ENCODE assay signal across 28 mouse cellular contexts in the genomic region with DNA sequence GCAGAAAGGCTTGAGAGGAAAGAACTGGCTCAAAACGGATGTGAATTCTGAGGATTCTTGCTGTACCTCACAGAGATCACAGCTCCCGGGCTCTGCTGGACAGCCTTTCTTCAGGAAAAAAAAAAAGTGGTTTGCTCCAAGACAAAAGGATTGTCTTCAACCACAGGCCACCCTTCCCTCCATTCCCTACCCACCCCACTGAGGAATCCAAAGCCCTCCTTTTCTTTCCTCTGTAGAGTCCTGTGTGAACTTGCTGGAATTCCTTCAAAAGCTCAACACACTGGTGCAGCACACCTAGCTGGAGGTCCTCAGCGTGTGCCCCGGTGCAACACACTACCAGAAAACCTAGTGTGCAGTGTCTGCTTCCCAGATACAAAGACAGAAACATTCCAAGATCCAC. TPM values are rescaled to one million over a fixed set of nuclear protein-coding genes. Genes with fewer than 3 reads are reported as not detected.
DNase-seq lines count a peak whose midpoint lies in the region; ATAC-seq lines count a peak whose summit lies in the region.
"Had no signal": no experiment of that assay in that cellular context is flagged by ENCODE, and none has a peak within 500 bp of the region (broad histone marks: within the 10 kb centered on the region; RNA-seq: fewer than 3 reads in every experiment).

No protein-coding gene starts in this region.

- H3K36me3 ChIP-seq in heart, embryonic 12.5 days: peaks cover 31% of the 10 kb centered on the region
- H3K36me3 ChIP-seq in lung, embryonic 15.5 days: peaks cover 31% of the 10 kb centered on the region
- 0 out of 2 replicates have a peak, but pooled peaks cover 9% of the 10 kb centered on the region for H3K36me3 ChIP-seq in stomach, embryonic 16.5 days (ENCODE audit: control insufficient read depth, insufficient read depth, low read length)
- H3K36me3 ChIP-seq in kidney, embryonic 14.5 days (ENCODE audit: control insufficient read depth, insufficient read depth, low read length): peaks cover 33% of the 10 kb centered on the region

- no peaks in the 10 kb centered on the region for H3K9me3 ChIP-seq in heart, embryonic 12.5 days (replicated peaks)
- H3K9me3 ChIP-seq in lung, embryonic 15.5 days: no peaks in the 10 kb centered on the region
- H3K9me3 ChIP-seq in stomach, embryonic 16.5 days (replicated peaks; ENCODE audit: control insufficient read depth, low read length): no peaks in the 10 kb centered on the region
- no peaks in the 10 kb centered on the region for H3K9me3 ChIP-seq in kidney, embryonic 14.5 days (ENCODE audit: control insufficient read depth, low read length)
- H3K9me3 ChIP-seq: forebrain, embryonic 15.5 days; intestine, embryonic 15.5 days; liver, embryonic 12.5 days; neural tube, embryonic 12.5 days had no signal

- no peak overlapping the region for H3K4me2 ChIP-seq in heart, embryonic 12.5 days
- no peak overlapping the region for H3K4me2 ChIP-seq in lung, embryonic 15.5 days
- H3K4me2 ChIP-seq in stomach, embryonic 16.5 days (ENCODE audit: low read depth, low read length): no peak overlapping the region
- H3K4me2 ChIP-seq in kidney, embryonic 14.5 days (replicated peaks; ENCODE audit: low read depth, low read length): no peak overlapping the region
- H3K4me2 ChIP-seq: forebrain, embryonic 15.5 days; intestine, embryonic 15.5 days; liver, embryonic 12.5 days; midbrain, embryonic 11.5 days; neural tube, embryonic 12.5 days had no signal

- no peaks in the 10 kb centered on the region for H3K27me3 ChIP-seq in heart, embryonic 12.5 days (replicated peaks)
- no peaks in the 10 kb centered on the region for H3K27me3 ChIP-seq in lung, embryonic 15.5 days
- no peaks in the 10 kb centered on the region for H3K27me3 ChIP-seq in stomach, embryonic 16.5 days (ENCODE audit: control insufficient read depth, insufficient read depth, low read length)
- H3K27me3 ChIP-seq in kidney, embryonic 14.5 days (ENCODE audit: control insufficient read depth, insufficient read depth, low read length): no peaks in the 10 kb centered on the region
- H3K27me3 ChIP-seq: forebrain, embryonic 15.5 days; intestine, embryonic 15.5 days; liver, embryonic 12.5 days; neural tube, embryonic 12.5 days had no signal

- 71% methylated on average over 4 of the region's 4 CpGs for WGBS in heart, embryonic 12.5 days
- WGBS in lung, embryonic 15.5 days: 64% methylated on average over 4 of the region's 4 CpGs
- 68% methylated on average over 4 of the region's 4 CpGs for WGBS in stomach, embryonic 16.5 days
- 90% methylated on average over 4 of the region's 4 CpGs for WGBS in kidney, embryonic 14.5 days

- no peak overlapping the region for H3K9ac ChIP-seq in heart, embryonic 12.5 days
- no peak overlapping the region for H3K9ac ChIP-seq in lung, embryonic 15.5 days
- no peak overlapping the region for H3K9ac ChIP-seq in stomach, embryonic 16.5 days (ENCODE audit: low read length)
- H3K9ac ChIP-seq in kidney, embryonic 14.5 days (ENCODE audit: low read depth, low read length): no peak overlapping the region
- H3K9ac ChIP-seq: forebrain, embryonic 15.5 days; intestine, embryonic 15.5 days; liver, embryonic 12.5 days; liver, postnatal 0 days; neural tube, embryonic 12.5 days had no signal

- peaks cover 22% of the 10 kb centered on the region for H3K4me1 ChIP-seq in heart, embryonic 12.5 days (replicated peaks)
- peaks cover 8% of the 10 kb centered on the region for H3K4me1 ChIP-seq in lung, embryonic 15.5 days
- 0 out of 2 replicates have a peak, but pooled peaks cover 2% of the 10 kb centered on the region for H3K4me1 ChIP-seq in stomach, embryonic 16.5 days (ENCODE audit: control insufficient read depth, insufficient read depth, low read length)
- H3K4me1 ChIP-seq in kidney, embryonic 14.5 days (ENCODE audit: control insufficient read depth, insufficient read depth, low read length): no peaks in the 10 kb centered on the region
- H3K4me1 ChIP-seq: forebrain, embryonic 15.5 days; intestine, embryonic 15.5 days; liver, embryonic 12.5 days; neural tube, embryonic 12.5 days had no signal

- DNase-seq in heart, adult 11 months: peak; percentile 55
- DNase-seq in lung, postnatal 14 days: no peak
- peak; percentile 47 for DNase-seq in ES-CJ7 (ENCODE audit: low read depth, low spot score)
- DNase-seq: adrenal gland, postnatal 10 days; cerebellum, adult 8-10 months; cerebellum, postnatal 25 days; gastrocnemius, adult 2 months; gastrocnemius, postnatal 36 days; kidney, adult 8-10 months; kidney, postnatal 10 days; layer of hippocampus, postnatal 36 days; left cerebral cortex, postnatal 4 days; liver, postnatal 0 days; lung, postnatal 10 days; right cerebral cortex, adult 18-20 months; thymus, postnatal 14 days had no signal

- H3K4me3 ChIP-seq in heart, embryonic 12.5 days: no peak overlapping the region
- no peak overlapping the region for H3K4me3 ChIP-seq in lung, embryonic 15.5 days
- no peak overlapping the region for H3K4me3 ChIP-seq in stomach, embryonic 16.5 days (replicated peaks; ENCODE audit: low read length)
- no peak overlapping the region for H3K4me3 ChIP-seq in kidney, embryonic 14.5 days (ENCODE audit: low read length)
- H3K4me3 ChIP-seq: forebrain, embryonic 15.5 days; gastrocnemius, adult 2 months; intestine, embryonic 15.5 days; liver, embryonic 12.5 days; myocyte; neural tube, embryonic 12.5 days had no signal

- no peak for ATAC-seq in heart, embryonic 12.5 days (ENCODE audit: insufficient number of reproducible peaks, low FRiP score)
- no peak for ATAC-seq in lung, embryonic 15.5 days (ENCODE audit: borderline replicate concordance, extremely low read depth, low FRiP score, low TSS enrichment)
- no peak for ATAC-seq in stomach, embryonic 16.5 days (ENCODE audit: insufficient read depth, low FRiP score)
- no peak for ATAC-seq in kidney, embryonic 14.5 days (ENCODE audit: low FRiP score, low TSS enrichment)
- ATAC-seq: forebrain, embryonic 15.5 days; hindbrain, embryonic 16.5 days; intestine, embryonic 15.5 days; liver, embryonic 12.5 days; liver, postnatal 0 days; midbrain, embryonic 16.5 days had no signal

- H3K27ac ChIP-seq in heart, embryonic 12.5 days (ENCODE audit: poor library complexity, severe bottlenecking): no peak overlapping the region
- H3K27ac ChIP-seq in lung, embryonic 15.5 days: peak overlapping the region; percentile 41; the same call in 1 of the 2 replicates
- H3K27ac ChIP-seq in stomach, embryonic 16.5 days (ENCODE audit: low read length): peak overlapping the region; percentile 44
- no peak overlapping the region for H3K27ac ChIP-seq in kidney, embryonic 14.5 days (ENCODE audit: low read depth, low read length)
- H3K27ac ChIP-seq: forebrain, embryonic 15.5 days; gastrocnemius, adult 2 months; intestine, embryonic 15.5 days; liver, embryonic 12.5 days; neural tube, embryonic 12.5 days had no signal

RNA-seq across cellular contexts. Expression of gene Tars2, which starts 1.8 kb away (rescaled TPM):
- 43.6 TPM in 2 replicates for polyA plus RNA-seq in heart, embryonic 12.5 days (2016; fragmentation: Nextera tagmentation; extraction: Ambion mirVana)
- polyA plus RNA-seq in lung, embryonic 15.5 days (2015; fragmentation: Nextera tagmentation; extraction: Ambion mirVana): 51.8 and 52.8 TPM in 2 replicates
- 48.1 and 52.1 TPM in 2 replicates for polyA plus RNA-seq in stomach, embryonic 16.5 days (2015; fragmentation: Nextera tagmentation; extraction: Ambion mirVana)
- polyA plus RNA-seq in kidney, embryonic 14.5 days (2014; fragmentation: Nextera tagmentation; extraction: Ambion mirVana): 37.5 and 56.6 TPM in 2 replicates

RNA-seq across cellular contexts. Expression of gene Ecm1, which starts 22.4 kb away (rescaled TPM):
- 82.4 and 90.1 TPM in 2 replicates for polyA plus RNA-seq in heart, embryonic 12.5 days (2016; fragmentation: Nextera tagmentation; extraction: Ambion mirVana)
- polyA plus RNA-seq in lung, embryonic 15.5 days (2015; fragmentation: Nextera tagmentation; extraction: Ambion mirVana): 16.9 and 20.4 TPM in 2 replicates
- polyA plus RNA-seq in stomach, embryonic 16.5 days (2015; fragmentation: Nextera tagmentation; extraction: Ambion mirVana): 110 and 228 TPM in 2 replicates
- 168 and 204 TPM in 2 replicates for polyA plus RNA-seq in kidney, embryonic 14.5 days (2014; fragmentation: Nextera tagmentation; extraction: Ambion mirVana)

RNA-seq across cellular contexts. Expression of gene Rprd2, which starts 56.9 kb away (rescaled TPM):
- 25.5 and 25.9 TPM in 2 replicates for polyA plus RNA-seq in heart, embryonic 12.5 days (2016; fragmentation: Nextera tagmentation; extraction: Ambion mirVana)
- polyA plus RNA-seq in lung, embryonic 15.5 days (2015; fragmentation: Nextera tagmentation; extraction: Ambion mirVana): 20.5 and 21.3 TPM in 2 replicates
- 18.8 and 20.3 TPM in 2 replicates for polyA plus RNA-seq in stomach, embryonic 16.5 days (2015; fragmentation: Nextera tagmentation; extraction: Ambion mirVana)
- polyA plus RNA-seq in kidney, embryonic 14.5 days (2014; fragmentation: Nextera tagmentation; extraction: Ambion mirVana): 20.4 and 27.2 TPM in 2 replicates

Comparison
In these comparisons a context has a peak if more than half of its experiments do, and no peak if none do; other contexts are left out.
1. H3K27ac ChIP-seq: peak in lung, embryonic 15.5 days (single experiment) and stomach, embryonic 16.5 days (single experiment); none in heart, embryonic 12.5 days (single experiment) and kidney, embryonic 14.5 days (single experiment).